Mouse (Mus musculus) embryonic fibroblast, embryonic 13.5 days (primary cell): ENCODE data around the gene Samd15. TPM values are rescaled to one million over a fixed set of nuclear protein-coding genes. Genes with fewer than 3 reads are reported as not detected.

ENCODE experiments used
- H3K27ac ChIP-seq: 2 replicates; pipeline ENCODE4 v1.5.1; 2012; ENCODE audit warnings: low read length, control low read depth, inconsistent platforms; ENCODE audit not compliant: insufficient read depth
- H3K4me1 ChIP-seq: 2 replicates; pipeline ENCODE4 v1.6.1; 2011; ENCODE audit warnings: low read length; ENCODE audit not compliant: control insufficient read depth, insufficient read depth
- H3K4me3 ChIP-seq: 2 replicates; pipeline ENCODE4 v1.5.1; 2011; ENCODE audit warnings: mild to moderate bottlenecking, control low read depth, low read length; ENCODE audit not compliant: insufficient read depth
- CTCF ChIP-seq: IDR thresholded peaks from 2 replicates; pipeline ENCODE4 v1.5.1; 2011; ENCODE audit warnings: mild to moderate bottlenecking, control low read depth, low read length, moderate library complexity, borderline replicate concordance; ENCODE audit not compliant: insufficient read depth
- POLR2A ChIP-seq: IDR thresholded peaks from 2 replicates; pipeline ENCODE4 v1.6.1; 2011; ENCODE audit warnings: low read depth, mild to moderate bottlenecking, control low read depth, low read length, moderate library complexity
- polyA plus RNA-seq: library from polyadenylated mRNA; stranded (reverse); fragments of >200 nt; gene quantifications from 2 replicates; pipeline ENCODE4 v1.2.4, GENCODE M21; 2011; ENCODE audit warnings: low read depth; ENCODE audit not compliant: missing spikeins, insufficient read length

Samd15 gene
- polyA plus RNA-seq, 1 experiment = 1.5 TPM

GRCm38 (mm10) chr12:87230379-87230895, 30.9 kb downstream of the Samd15 start:
- Histone ChIP-seq H3K4me1 (no peaks in the 10 kb centered on the region), H3K27ac (no peak overlapping the region), H3K4me3 (no peak overlapping the region)
- TF ChIP-seq CTCF (no peak), POLR2A (no peak)

DNA sequence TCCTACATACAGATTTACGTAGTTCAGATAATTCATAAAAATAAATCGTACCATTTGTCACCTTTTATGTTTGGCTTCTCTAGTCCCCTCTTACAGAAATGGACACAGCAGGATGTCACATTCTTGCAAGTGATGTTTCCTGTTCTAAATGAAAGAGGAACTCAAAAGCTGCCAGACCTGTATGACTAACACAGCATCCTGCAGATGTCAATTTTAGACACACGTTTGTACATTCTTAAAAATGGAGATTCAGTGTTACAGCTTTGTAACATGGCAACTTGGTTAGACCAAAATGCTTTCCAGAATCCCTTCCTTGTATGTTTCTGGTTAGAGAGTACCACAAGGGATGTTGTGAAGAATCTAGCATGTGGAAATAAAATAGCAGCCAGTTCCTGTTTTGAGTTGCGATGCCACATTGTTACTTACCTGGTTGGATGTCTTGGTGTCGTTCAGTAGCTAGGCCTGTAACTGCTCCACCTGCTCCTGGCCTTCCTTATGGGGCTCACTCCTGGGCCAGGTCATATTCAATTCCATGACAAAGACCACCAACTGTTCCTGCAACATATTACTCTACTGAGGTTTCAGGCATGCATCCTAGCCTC, 37.5 kb downstream of the Samd15 start:
- no peaks in the 10 kb centered on the region for H3K4me1 ChIP-seq
- no peak overlapping the region for H3K4me3 ChIP-seq
- H3K27ac ChIP-seq = no peak overlapping the region
- TF ChIP-seq POLR2A = no peak
- no peak for TF ChIP-seq CTCF

- Histone ChIP-seq H3K4me3 (no peak within 1 kb of the TSS), H3K4me1 (no peaks in the 10 kb centered on the region), H3K27ac (no peak within 1 kb of the TSS)
- TF ChIP-seq CTCF = no peak
- TF ChIP-seq POLR2A = no peak
Observed at GRCm38 (mm10) chr12:87238632-87239031, 39.1 kb downstream of the Samd15 start, which contains the start of gene Noxred1. Gene Noxred1, minus strand, starts transcription at chr12:87238732.

DNA sequence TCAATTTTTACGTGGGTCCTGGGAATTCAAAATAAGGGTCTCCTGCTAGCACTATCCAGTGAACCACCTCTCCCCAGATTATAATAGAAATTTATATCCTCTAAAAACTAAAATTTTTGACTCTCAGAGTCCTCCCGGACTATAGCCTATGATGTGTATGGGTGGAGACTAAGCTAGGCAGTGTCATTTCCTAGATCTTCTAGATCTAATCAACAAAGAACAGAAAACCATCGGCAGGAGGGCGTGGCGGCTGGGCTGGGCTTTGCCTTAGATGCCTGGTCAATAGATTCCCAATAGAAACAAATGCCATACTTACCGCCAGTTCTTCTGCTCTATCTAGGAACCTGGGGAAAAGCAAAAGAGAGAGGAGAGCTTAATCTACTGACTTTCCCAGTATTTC, 50.6 kb downstream of the Samd15 start:
- TF ChIP-seq POLR2A (no peak), CTCF (no peak)
- no peaks in the 10 kb centered on the region for H3K4me1 ChIP-seq
- H3K4me3 ChIP-seq = no peak overlapping the region
- H3K27ac ChIP-seq = no peak overlapping the region

DNA sequence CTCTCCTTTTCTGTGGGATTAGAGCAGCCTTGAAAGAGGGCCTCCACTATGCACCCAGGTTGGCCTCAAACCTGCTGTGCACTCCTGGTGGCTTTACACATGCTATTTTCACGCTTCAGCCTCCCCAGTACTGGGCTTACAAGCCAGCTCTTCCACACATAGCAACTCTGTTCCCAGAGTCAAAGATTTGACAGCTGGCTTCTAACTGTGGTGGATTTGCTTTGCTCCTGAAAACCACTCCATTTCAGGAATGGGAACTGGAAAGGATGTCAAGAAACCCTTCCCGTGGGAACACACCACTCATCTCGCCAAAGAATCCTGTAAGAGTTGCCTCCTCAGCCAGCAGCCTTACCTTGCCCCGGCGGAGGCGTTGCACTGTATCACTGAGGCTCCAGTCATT, 54.4 kb downstream of the Samd15 start:
- Histone ChIP-seq H3K27ac (no peak overlapping the region), H3K4me1 (no peaks in the 10 kb centered on the region), H3K4me3 (no peak overlapping the region)
- TF ChIP-seq POLR2A (no peak), CTCF (no peak)

DNA sequence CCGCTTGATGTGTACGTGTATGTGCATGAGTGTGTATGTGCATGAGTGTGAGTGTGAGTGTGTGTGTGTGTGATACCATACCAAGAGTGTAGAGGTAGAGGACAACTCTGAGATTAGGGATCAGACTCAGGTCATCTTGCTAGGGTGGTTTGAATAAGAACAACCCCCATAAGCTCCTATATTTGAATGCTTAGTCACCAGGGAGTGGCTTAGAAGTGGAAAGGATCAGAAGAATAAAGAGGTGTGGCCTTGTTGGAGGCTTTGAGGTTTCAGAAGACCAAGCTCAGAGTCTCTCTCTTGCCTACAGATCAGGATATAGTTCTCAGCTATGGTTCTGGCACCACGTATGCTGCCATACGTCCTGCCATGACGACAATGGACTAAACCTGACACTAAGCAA, 57.1 kb downstream of the Samd15 start:
- H3K4me1 ChIP-seq = no peaks in the 10 kb centered on the region
- no peak for TF ChIP-seq POLR2A
- TF ChIP-seq CTCF = no peak
- H3K4me3 ChIP-seq = no peak overlapping the region
- no peak overlapping the region for H3K27ac ChIP-seq

DNA sequence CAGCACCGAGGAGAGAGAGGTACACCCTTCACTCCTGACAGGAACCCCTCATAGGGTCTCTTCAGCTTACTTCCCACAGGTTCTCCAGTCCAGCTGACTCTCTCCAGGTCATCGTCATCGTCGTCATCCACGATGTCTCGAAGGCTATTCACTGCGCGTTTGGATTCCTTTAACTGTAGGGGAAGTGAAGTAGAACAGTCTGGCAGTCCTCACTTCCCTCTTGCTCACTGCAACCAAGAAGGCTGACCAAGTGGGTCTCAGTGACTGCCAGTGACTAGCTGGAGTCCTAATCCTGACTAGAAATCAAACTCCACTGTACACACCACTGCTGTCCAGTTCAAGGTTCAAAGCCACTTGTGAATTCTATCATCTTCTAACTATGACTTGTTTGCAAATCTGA, 61.0 kb downstream of the Samd15 start:
- Histone ChIP-seq H3K4me1 (no peaks in the 10 kb centered on the region), H3K27ac (no peak overlapping the region), H3K4me3 (no peak overlapping the region)
- TF ChIP-seq CTCF (no peak), POLR2A (no peak)

Other genes starting within 250 kb of the Samd15 start
- not detected in 2 replicates for gene Zdhhc22, start 209.3 kb upstream of the Samd15 start, polyA plus RNA-seq
- not detected in 2 replicates for gene Tmem63c, start 178.4 kb upstream of the Samd15 start, polyA plus RNA-seq
- gene Ngb, start 97.2 kb upstream of the Samd15 start, polyA plus RNA-seq = not detected in 2 replicates
- 41.1 and 46.9 TPM in 2 replicates for gene Gstz1, start 52.6 kb upstream of the Samd15 start, polyA plus RNA-seq
- 23.3 and 26.9 TPM in 2 replicates for gene Pomt2, start 51.8 kb upstream of the Samd15 start, polyA plus RNA-seq
- gene Tmed8, start 731 bp downstream of the Samd15 start, polyA plus RNA-seq = 12.0 and 12.6 TPM in 2 replicates
- gene Noxred1, start 39.0 kb downstream of the Samd15 start, polyA plus RNA-seq = not detected in 2 replicates
- gene Vipas39, start 66.5 kb downstream of the Samd15 start, polyA plus RNA-seq = 29.3 and 30.4 TPM in 2 replicates
- 112 and 116 TPM in 2 replicates for gene Ahsa1, start 66.8 kb downstream of the Samd15 start, polyA plus RNA-seq
- gene Ism2, start 100.0 kb downstream of the Samd15 start, polyA plus RNA-seq = 0.21 and 0.23 TPM in 2 replicates
- 125 and 133 TPM in 2 replicates for gene Sptlc2, start 188.6 kb downstream of the Samd15 start, polyA plus RNA-seq
- 175 and 177 TPM in 2 replicates for gene Slirp, start 244.2 kb downstream of the Samd15 start, polyA plus RNA-seq
- gene Alkbh1, start 244.3 kb downstream of the Samd15 start, polyA plus RNA-seq = 34.5 and 35.3 TPM in 2 replicates